8 mouse cellular contexts compared by ENCODE assay signal in the genomic region with DNA sequence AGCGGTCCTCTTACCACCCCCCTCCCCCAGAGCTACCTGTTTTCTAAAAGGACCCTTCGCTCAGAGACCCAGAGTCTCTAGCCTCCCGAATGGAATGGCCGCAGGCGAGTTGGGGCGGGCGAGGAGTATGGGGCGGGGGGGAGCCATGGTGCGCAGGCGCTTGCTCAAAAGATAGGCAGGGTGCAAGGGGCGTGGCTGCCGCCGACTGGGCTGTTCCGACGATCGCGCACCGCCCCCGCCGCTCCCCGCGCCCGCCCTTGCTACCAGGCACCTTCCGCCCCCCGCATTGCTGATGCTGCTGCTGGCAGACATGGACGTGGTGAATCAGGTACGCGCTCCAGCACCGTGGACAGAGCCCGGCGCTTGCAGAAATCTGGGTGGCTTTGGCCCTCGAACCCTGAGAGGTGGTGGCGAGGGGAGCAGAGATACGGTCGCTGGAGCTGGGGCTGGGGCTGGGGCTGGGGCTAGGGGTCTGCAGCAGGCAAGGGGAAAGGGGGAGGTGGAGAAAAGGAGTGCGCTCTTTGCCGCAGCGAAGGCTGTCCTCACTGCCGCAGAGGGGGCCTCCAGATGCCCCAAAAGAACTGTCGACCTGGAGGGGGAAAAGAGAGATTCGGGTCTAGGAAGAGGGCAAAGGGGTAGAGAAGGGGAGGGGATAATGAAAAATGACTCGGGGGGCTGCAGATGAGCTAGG. TPM values are rescaled to one million over a fixed set of nuclear protein-coding genes. Genes with fewer than 3 reads are reported as not detected.
DNase-seq lines count a peak whose midpoint lies in the region; ATAC-seq and TF ChIP-seq lines count a peak whose summit lies in the region.

TSS of gene Syp (plus strand) at position 71 of the 691 bp plus-strand sequence.

- no peak for TF ChIP-seq POLR2A in small intestine, adult 2 months (IDR thresholded peaks at IDR 0.05; ENCODE audit: low read depth, low read length)

- no peaks in the 10 kb centered on the region for H3K9me3 ChIP-seq in embryonic facial prominence, embryonic 12.5 days
- H3K9me3 ChIP-seq in limb, embryonic 13.5 days, result no peaks in the 10 kb centered on the region
- no peaks in the 10 kb centered on the region for H3K9me3 ChIP-seq in midbrain, embryonic 14.5 days (ENCODE audit: control insufficient read depth, low read length)

- no peak for TF ChIP-seq CTCF in small intestine, adult 2 months (IDR thresholded peaks at IDR 0.05; ENCODE audit: extremely low read depth, insufficient read length, insufficient replicate concordance, low read depth, low read length)

- peak; percentile 97 for DNase-seq in heart, adult 11 months
- no peak for DNase-seq in heart, postnatal 25 days (ENCODE audit: low spot score)
- DNase-seq in heart, adult 8-10 months (ENCODE audit: low spot score), result peak; percentile 40
- peak; percentile 80 for DNase-seq in kidney, adult 9 months
- DNase-seq in midbrain, embryonic 14.5 days, result peak; percentile 90

- H3K36me3 ChIP-seq in embryonic facial prominence, embryonic 12.5 days, result no peaks in the 10 kb centered on the region
- H3K36me3 ChIP-seq in limb, embryonic 13.5 days, result no peaks in the 10 kb centered on the region
- no peaks in the 10 kb centered on the region for H3K36me3 ChIP-seq in midbrain, embryonic 14.5 days (ENCODE audit: control insufficient read depth, insufficient read depth, low read length)
- H3K36me3 ChIP-seq in small intestine, adult 2 months (ENCODE audit: control insufficient read depth, insufficient read depth, low read length), result no peaks in the 10 kb centered on the region

- WGBS in embryonic facial prominence, embryonic 12.5 days, result 12% methylated on average over 38 of the region's 42 CpGs
- WGBS in limb, embryonic 13.5 days, result 8% methylated on average over 29 of the region's 42 CpGs
- WGBS in midbrain, embryonic 14.5 days, result 23% methylated on average over 41 of the region's 42 CpGs
- WGBS in small intestine, adult 2 months, result 15% methylated on average over 29 of the region's 42 CpGs

- peak within 1 kb of the TSS; percentile 44 for H3K4me2 ChIP-seq in embryonic facial prominence, embryonic 12.5 days (replicated peaks)
- peak within 1 kb of the TSS; percentile 55 for H3K4me2 ChIP-seq in limb, embryonic 13.5 days (replicated peaks)
- peak within 1 kb of the TSS; percentile 62 for H3K4me2 ChIP-seq in midbrain, embryonic 14.5 days (ENCODE audit: low read length)

- peak; percentile 82; the same call in 1 of the 2 replicates for ATAC-seq in embryonic facial prominence, embryonic 12.5 days (ENCODE audit: insufficient number of reproducible peaks, insufficient read depth, low FRiP score, low TSS enrichment)
- ATAC-seq in limb, embryonic 13.5 days (ENCODE audit: low FRiP score, low read depth), result peak; percentile 81
- ATAC-seq in midbrain, embryonic 14.5 days (ENCODE audit: low FRiP score, low TSS enrichment), result peak; percentile 88

- peak within 1 kb of the TSS; percentile 29 for H3K4me3 ChIP-seq in embryonic facial prominence, embryonic 12.5 days
- peak within 1 kb of the TSS; percentile 23 for H3K4me3 ChIP-seq in limb, embryonic 13.5 days
- H3K4me3 ChIP-seq in midbrain, embryonic 14.5 days (replicated peaks; ENCODE audit: low read depth, low read length), result peak within 1 kb of the TSS; percentile 55
- peak within 1 kb of the TSS; percentile 43 for H3K4me3 ChIP-seq in small intestine, adult 2 months (ENCODE audit: low read depth, low read length)

- no peaks in the 10 kb centered on the region for H3K4me1 ChIP-seq in embryonic facial prominence, embryonic 12.5 days
- H3K4me1 ChIP-seq in limb, embryonic 13.5 days, result no peaks in the 10 kb centered on the region
- H3K4me1 ChIP-seq in midbrain, embryonic 14.5 days (ENCODE audit: control insufficient read depth, insufficient read depth, low read length), result no peaks in the 10 kb centered on the region
- H3K4me1 ChIP-seq in small intestine, adult 2 months (ENCODE audit: control insufficient read depth, insufficient read depth, insufficient read length, low read length), result peaks cover 1% of the 10 kb centered on the region; the same call in 1 of the 2 replicates

- H3K27ac ChIP-seq in embryonic facial prominence, embryonic 12.5 days, result no peak within 1 kb of the TSS
- no peak within 1 kb of the TSS for H3K27ac ChIP-seq in limb, embryonic 13.5 days
- H3K27ac ChIP-seq in midbrain, embryonic 14.5 days (replicated peaks; ENCODE audit: low read depth, low read length), result peak within 1 kb of the TSS; percentile 80
- no peak within 1 kb of the TSS for H3K27ac ChIP-seq in small intestine, adult 2 months (ENCODE audit: insufficient read depth, low read depth, low read length)

- H3K9ac ChIP-seq in embryonic facial prominence, embryonic 12.5 days, result no peak within 1 kb of the TSS
- H3K9ac ChIP-seq in limb, embryonic 13.5 days, result no peak within 1 kb of the TSS
- H3K9ac ChIP-seq in midbrain, embryonic 14.5 days (replicated peaks; ENCODE audit: low read length), result peak within 1 kb of the TSS; percentile 69

- H3K27me3 ChIP-seq in embryonic facial prominence, embryonic 12.5 days, result peaks cover 12% of the 10 kb centered on the region
- H3K27me3 ChIP-seq in limb, embryonic 13.5 days, result peaks cover 22% of the 10 kb centered on the region
- no peaks in the 10 kb centered on the region for H3K27me3 ChIP-seq in midbrain, embryonic 14.5 days (ENCODE audit: control insufficient read depth, insufficient read depth, low read length)
- H3K27me3 ChIP-seq in small intestine, adult 2 months (ENCODE audit: control insufficient read depth, insufficient read depth, low read length), result no peaks in the 10 kb centered on the region; the same call in 1 of the 2 replicates

- intact Hi-C loops in heart, postnatal 25 days (cut with DNase I), result no loop called here

RNA-seq across cellular contexts. Expression of gene Syp, which starts in this region (rescaled TPM):
- total RNA-seq in heart, postnatal 25 days (2021), result 1 to 10 TPM; 1.7 to 2.4 TPM
- polyA plus RNA-seq in embryonic facial prominence, embryonic 12.5 days (2016; fragmentation: Nextera tagmentation; extraction: Ambion mirVana), result 7.7 and 11.1 TPM in 2 replicates
- total RNA-seq in heart, adult 8-10 months (2022), result 1 to 10 TPM; 2.9 to 5.4 (median 3.8) TPM
- 0.93 and 1.4 TPM in 2 replicates for polyA plus RNA-seq in limb, embryonic 13.5 days (2015; fragmentation: Nextera tagmentation; extraction: Ambion mirVana)
- polyA plus RNA-seq in midbrain, embryonic 14.5 days (2014; fragmentation: Nextera tagmentation; extraction: Ambion mirVana), result 81.7 and 125 TPM in 2 replicates
- 2.4 and 3.2 TPM in 2 replicates for polyA plus RNA-seq in small intestine, adult 2 months (2012; rRNA removed)
